Mouse (Mus musculus) limb, embryonic 11.5 days (tissue): ENCODE results near the gene Nmt2. TPM values are rescaled to one million over a fixed set of nuclear protein-coding genes. Genes with fewer than 3 reads are reported as not detected.

Experiments
- ATAC-seq: fragments of 200-750 bp; cut with Nextera tagmentation; 2 replicates; pipeline ENCODE4 v1.8.0; 2017; ENCODE audit warnings: low read depth; ENCODE audit not compliant: insufficient number of reproducible peaks, low FRiP score, low TSS enrichment
- DNase-seq: peaks from one replicate; pipeline ENCODE4 v3.0.0-alpha.2; 2015; ENCODE audit warnings: low spot score
- H3K27ac ChIP-seq: fragments of 300-500 bp; sonication (generic); replicated peaks from 2 replicates; pipeline ENCODE4 v1.5.1; 2014; ENCODE audit warnings: low read depth, mild to moderate bottlenecking, low read length
- H3K27me3 ChIP-seq: fragments of 300-500 bp; sonication (generic); 2 replicates; pipeline ENCODE4 v1.6.1; 2014; ENCODE audit warnings: mild to moderate bottlenecking, low read length, mixed read lengths; ENCODE audit not compliant: control insufficient read depth, insufficient read depth
- H3K36me3 ChIP-seq: fragments of 300-500 bp; sonication (generic); 2 replicates; pipeline ENCODE4 v1.6.1; 2014; ENCODE audit warnings: mild to moderate bottlenecking, low read length, moderate library complexity, mixed read lengths; ENCODE audit not compliant: control insufficient read depth, insufficient read depth
- H3K4me1 ChIP-seq: fragments of 300-500 bp; sonication (generic); 2 replicates; pipeline ENCODE4 v1.6.1; 2014; ENCODE audit warnings: low read length, mixed read lengths; ENCODE audit not compliant: control insufficient read depth, insufficient read depth
- H3K4me2 ChIP-seq: fragments of 300-500 bp; sonication (generic); 2 replicates; pipeline ENCODE4 v1.6.1; 2014; ENCODE audit warnings: low read depth, mild to moderate bottlenecking, moderate library complexity; ENCODE audit not compliant: severe bottlenecking
- H3K4me3 ChIP-seq: fragments of 300-500 bp; sonication (generic); 2 replicates; pipeline ENCODE4 v1.5.1; 2014; ENCODE audit warnings: low read depth, low read length
- H3K9ac ChIP-seq: fragments of 300-500 bp; sonication (generic); 2 replicates; pipeline ENCODE4 v1.6.1; 2014; ENCODE audit warnings: mild to moderate bottlenecking, low read length
- H3K9me3 ChIP-seq: fragments of 300-500 bp; sonication (generic); 2 replicates; pipeline ENCODE4 v1.6.1; 2016; ENCODE audit warnings: low read length; ENCODE audit not compliant: control insufficient read depth
- whole genome bisulfite sequencing: fragments of 180-500 bp; shearing (Covaris S2); extraction: QIAGEN DNeasy Blood & Tissue Kit; methylation state at CpG from one replicate; pipeline ENCODE4 v1.1.7; 2014; 5-methylcytosine and 5-hydroxymethylcytosine counted together
- polyA plus RNA-seq: library from polyadenylated mRNA; unstranded; fragments of >200 nt; fragmentation: Nextera tagmentation; extraction: Ambion mirVana; gene quantifications from 2 replicates; pipeline ENCODE4 v1.2.1, GENCODE M21; 2014

Gene Nmt2
- polyA plus RNA-seq, 1 experiment from 2014 or later: 35.1 TPM

DNA sequence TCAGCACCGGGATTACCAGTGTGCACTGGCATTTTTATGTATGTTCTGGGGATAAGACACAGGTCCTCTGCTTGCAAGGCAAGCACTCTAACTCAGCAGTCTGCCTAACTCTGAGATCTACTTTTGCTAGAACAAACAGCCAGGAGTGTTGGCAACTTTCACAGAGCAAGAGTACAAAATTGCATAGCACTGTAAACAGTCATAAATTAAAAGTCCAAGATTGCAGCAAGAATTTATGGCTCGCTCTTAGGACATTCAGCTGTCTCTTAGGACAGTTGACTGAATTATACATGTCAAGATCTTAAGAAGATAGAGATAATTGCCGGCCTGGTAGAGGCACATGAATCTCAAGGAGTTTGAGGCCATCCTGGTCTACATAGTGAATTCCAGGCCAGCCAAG lies 72.3 kb downstream of the Nmt2 start:
- 73% methylated on average over 3 of the region's 3 CpGs for WGBS
- H3K4me3 ChIP-seq: no peak overlapping the region
- no peak overlapping the region for H3K4me2 ChIP-seq
- H3K27me3 ChIP-seq: no peaks in the 10 kb centered on the region
- H3K36me3 ChIP-seq: no peaks in the 10 kb centered on the region
- no peak overlapping the region for H3K27ac ChIP-seq
- H3K9me3 ChIP-seq: no peaks in the 10 kb centered on the region
- no peak for DNase-seq
- no peak for ATAC-seq
- H3K9ac ChIP-seq: no peak overlapping the region
- H3K4me1 ChIP-seq: no peaks in the 10 kb centered on the region

DNA sequence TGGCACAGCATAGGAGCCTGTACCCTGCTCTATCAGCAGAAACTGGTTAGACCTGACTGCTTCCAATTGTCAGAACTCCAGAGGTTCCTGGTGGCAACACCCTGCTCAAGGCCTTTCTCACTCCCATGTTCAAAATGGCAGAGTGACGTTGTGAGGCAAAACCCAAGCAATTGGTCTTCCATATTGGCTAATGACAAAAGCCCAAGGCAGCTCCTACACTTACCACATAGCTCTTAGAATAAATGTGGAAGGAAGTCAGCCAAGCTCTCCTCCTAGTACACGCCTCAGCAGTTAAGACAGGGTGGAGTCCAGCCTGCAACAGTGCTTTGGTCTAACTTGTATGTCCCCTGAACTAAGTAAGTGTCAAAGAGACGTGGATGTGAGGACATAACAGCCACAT lies 73.9 kb downstream of the Nmt2 start:
- Histone ChIP-seq H3K4me3 (no peak overlapping the region), H3K4me1 (no peaks in the 10 kb centered on the region), H3K9ac (no peak overlapping the region), H3K9me3 (no peaks in the 10 kb centered on the region), H3K27ac (no peak overlapping the region), H3K4me2 (no peak overlapping the region), H3K27me3 (no peaks in the 10 kb centered on the region), H3K36me3 (no peaks in the 10 kb centered on the region)
- ATAC-seq (no peak), DNase-seq (no peak)
- WGBS: 72% methylated on average over 3 of the region's 3 CpGs

DNA sequence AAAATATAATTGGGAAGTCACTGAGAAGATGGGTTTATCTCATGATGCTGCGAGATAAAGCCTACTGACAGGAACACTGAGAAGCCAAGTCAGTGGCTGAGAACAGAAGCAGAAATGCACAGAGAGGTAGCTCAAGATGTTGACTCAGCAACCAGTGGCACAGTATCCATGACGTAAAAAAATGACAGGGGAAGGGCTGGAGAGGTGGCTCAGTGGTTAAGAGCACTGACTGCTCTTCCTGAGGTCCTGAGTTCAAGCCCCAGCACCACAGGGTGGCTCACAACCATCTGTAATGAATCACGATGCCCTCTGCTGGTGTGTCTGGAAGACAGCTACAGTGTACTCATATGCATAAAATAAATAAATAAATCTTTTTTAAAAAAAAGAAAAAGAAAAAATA lies 77.1 kb downstream of the Nmt2 start:
- no peak overlapping the region for H3K4me3 ChIP-seq
- no peak overlapping the region for H3K27ac ChIP-seq
- H3K9ac ChIP-seq: no peak overlapping the region
- ATAC-seq (no peak), DNase-seq (no peak)
- no peak overlapping the region for H3K4me2 ChIP-seq
- H3K27me3 ChIP-seq: no peaks in the 10 kb centered on the region
- H3K4me1 ChIP-seq: no peaks in the 10 kb centered on the region
- no peaks in the 10 kb centered on the region for H3K36me3 ChIP-seq
- 85% methylated on average over 3 of the region's 3 CpGs for WGBS
- H3K9me3 ChIP-seq: no peaks in the 10 kb centered on the region

DNA sequence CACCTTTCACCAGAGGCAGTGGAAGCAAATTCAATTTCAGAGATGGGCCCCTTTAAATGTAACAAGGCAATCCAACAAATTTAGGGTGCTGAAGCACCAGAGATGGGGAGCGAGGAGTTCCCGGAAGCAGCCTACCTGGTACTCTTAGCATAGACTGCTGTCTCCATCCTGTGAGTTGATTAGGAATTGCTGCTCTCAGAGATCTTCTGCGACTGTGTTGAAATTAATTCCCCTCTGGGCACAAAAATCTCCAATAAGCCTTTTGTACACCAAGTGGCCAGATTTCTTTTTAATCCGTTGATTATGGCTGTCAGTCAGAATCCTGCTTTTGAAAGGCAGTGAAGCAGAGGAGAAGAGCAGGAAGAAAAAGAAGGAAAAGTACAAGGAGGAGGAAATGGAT lies 81.1 kb downstream of the Nmt2 start:
- H3K4me1 ChIP-seq: no peaks in the 10 kb centered on the region
- H3K27me3 ChIP-seq: no peaks in the 10 kb centered on the region
- H3K9me3 ChIP-seq: no peaks in the 10 kb centered on the region
- ATAC-seq: no peak
- no peak for DNase-seq
- no peak overlapping the region for H3K4me2 ChIP-seq
- no peak overlapping the region for H3K27ac ChIP-seq
- 77% methylated on average over 4 of the region's 4 CpGs for WGBS
- H3K36me3 ChIP-seq: no peaks in the 10 kb centered on the region
- no peak overlapping the region for H3K4me3 ChIP-seq
- no peak overlapping the region for H3K9ac ChIP-seq

Other genes starting within 250 kb of the Nmt2 start
- gene Fam171a1, start 170.0 kb upstream of the Nmt2 start, polyA plus RNA-seq: 37.3 and 37.7 TPM in 2 replicates
- gene Rpp38, start 48.4 kb downstream of the Nmt2 start, polyA plus RNA-seq: 18.7 and 22.3 TPM in 2 replicates
- gene Acbd7, start 52.0 kb downstream of the Nmt2 start, polyA plus RNA-seq: not detected in 2 replicates
- gene Olah, start 113.0 kb downstream of the Nmt2 start, polyA plus RNA-seq: not detected in 2 replicates
- gene Meig1, start 138.4 kb downstream of the Nmt2 start, polyA plus RNA-seq: not detected in 2 replicates
- gene Dclre1c, start 139.9 kb downstream of the Nmt2 start, polyA plus RNA-seq: 5.5 and 5.6 TPM in 2 replicates
- 46.4 and 49.2 TPM in 2 replicates for gene Suv39h2, start 190.8 kb downstream of the Nmt2 start, polyA plus RNA-seq
- 7.9 and 8.0 TPM in 2 replicates for gene Gm45902, start 228.6 kb downstream of the Nmt2 start, polyA plus RNA-seq
- gene Hspa14, start 228.6 kb downstream of the Nmt2 start, polyA plus RNA-seq: 120 and 122 TPM in 2 replicates
- not detected in 2 replicates for gene Cdnf, start 228.8 kb downstream of the Nmt2 start, polyA plus RNA-seq